Mouse (Mus musculus) ES-Bruce4 (cell line): ENCODE measurements at regions not wholly inside any gene's neighbourhood (a gene's known extent, or its start where the extent isn't known, plus 50 kb on each side); places are given as distances from the start of the nearest gene placed in this dataset.
A peak's percentile ranks its signal among the peaks of the same experiment; 100 is the strongest.

Experiments used
- H3K27ac ChIP-seq: 2 replicates; pipeline ENCODE4 v1.5.1; 2012; ENCODE audit warnings: low read length, inconsistent platforms; ENCODE audit not compliant: insufficient read depth
- H3K27me3 ChIP-seq: 2 replicates; pipeline ENCODE4 v1.6.1; 2012; ENCODE audit warnings: mild to moderate bottlenecking, low read length, inconsistent platforms; ENCODE audit not compliant: control insufficient read depth, poor library complexity, insufficient read depth, severe bottlenecking
- H3K36me3 ChIP-seq: 2 replicates; pipeline ENCODE4 v1.6.1; 2012; ENCODE audit warnings: inconsistent platforms, mild to moderate bottlenecking, low read length, moderate library complexity; ENCODE audit not compliant: control insufficient read depth, poor library complexity, insufficient read depth, severe bottlenecking
- H3K4me1 ChIP-seq: one replicate; pipeline ENCODE4 v1.8.1; 2011; ENCODE audit warnings: low read length; ENCODE audit not compliant: control insufficient read depth, insufficient read depth
- H3K4me3 ChIP-seq: 2 replicates; pipeline ENCODE4 v1.5.1; 2011; ENCODE audit warnings: low read depth, mild to moderate bottlenecking, low read length
- H3K9ac ChIP-seq: 2 replicates; pipeline ENCODE4 v1.6.1; 2012; ENCODE audit warnings: low read depth, mild to moderate bottlenecking, inconsistent platforms; ENCODE audit not compliant: poor library complexity, severe bottlenecking
- H3K9me3 ChIP-seq: replicated peaks from 2 replicates; pipeline ENCODE4 v1.6.1; 2012; ENCODE audit warnings: mild to moderate bottlenecking, low read length, inconsistent platforms; ENCODE audit not compliant: control insufficient read depth, poor library complexity, insufficient read depth, severe bottlenecking
- CTCF ChIP-seq: IDR thresholded peaks from one replicate; pipeline ENCODE4 v1.8.1; 2011; ENCODE audit warnings: low read depth, low read length
- EP300 ChIP-seq: IDR thresholded peaks from 2 replicates; pipeline ENCODE4 v1.6.1; 2011; ENCODE audit warnings: low read depth, low read length; ENCODE audit not compliant: insufficient read depth
- POLR2A ChIP-seq: IDR thresholded peaks from one replicate; pipeline ENCODE4 v1.8.1; 2011; ENCODE audit warnings: low read length; ENCODE audit not compliant: insufficient read depth

- no peak overlapping the region for H3K4me3 ChIP-seq
- no peaks in the 10 kb centered on the region for H3K9me3 ChIP-seq
- TF ChIP-seq EP300, result no peak
- no peak for TF ChIP-seq POLR2A
- TF ChIP-seq CTCF, result no peak
- no peaks in the 10 kb centered on the region for H3K36me3 ChIP-seq
- peaks cover 8% of the 10 kb centered on the region for H3K4me1 ChIP-seq
- H3K27me3 ChIP-seq, result no peaks in the 10 kb centered on the region
- no peak overlapping the region for H3K27ac ChIP-seq
- H3K9ac ChIP-seq, result no peak overlapping the region
These were observed 133.4 kb downstream of the Fam43a start for GRCm38 (mm10) chr16:30732770-30733415.

- H3K4me1 ChIP-seq, result peaks cover 8% of the 10 kb centered on the region
These were observed 134.0 kb downstream of the Fam43a start for GRCm38 (mm10) chr16:30733478-30733877.

GRCm38 (mm10) chr16:30735360-30735759, 135.8 kb downstream of the Fam43a start:
- peak; percentile 96 for TF ChIP-seq EP300
- TF ChIP-seq POLR2A, result no peak
- H3K9me3 ChIP-seq, result no peaks in the 10 kb centered on the region
- H3K36me3 ChIP-seq, result no peaks in the 10 kb centered on the region
- H3K4me3 ChIP-seq, result no peak overlapping the region
- peak overlapping the region; percentile 68 for H3K27ac ChIP-seq
- peaks cover 11% of the 10 kb centered on the region for H3K4me1 ChIP-seq
- H3K27me3 ChIP-seq, result no peaks in the 10 kb centered on the region
- no peak overlapping the region for H3K9ac ChIP-seq

More at GRCm38 (mm10) chr16:30733478-30733877, 134.0 kb downstream of the Fam43a start:
- no peak overlapping the region for H3K27ac ChIP-seq
- no peaks in the 10 kb centered on the region for H3K27me3 ChIP-seq
- no peak for TF ChIP-seq EP300
- no peak for TF ChIP-seq POLR2A
- TF ChIP-seq CTCF, result no peak
- H3K4me3 ChIP-seq, result no peak overlapping the region
- no peak overlapping the region for H3K9ac ChIP-seq
- no peaks in the 10 kb centered on the region for H3K9me3 ChIP-seq
- H3K36me3 ChIP-seq, result no peaks in the 10 kb centered on the region

GRCm38 (mm10) chr16:30735969-30736368, 136.4 kb downstream of the Fam43a start:
- no peaks in the 10 kb centered on the region for H3K36me3 ChIP-seq
- H3K27me3 ChIP-seq, result no peaks in the 10 kb centered on the region
- peak overlapping the region; percentile 30; the same call in 1 of the 2 replicates for H3K9ac ChIP-seq
- H3K27ac ChIP-seq, result peak overlapping the region; percentile 68
- H3K4me3 ChIP-seq, result no peak overlapping the region
- 0 out of 2 replicates have a peak, but pooled peaks have one; percentile 36 for TF ChIP-seq EP300
- TF ChIP-seq CTCF, result no peak
- H3K4me1 ChIP-seq, result peaks cover 11% of the 10 kb centered on the region
- no peaks in the 10 kb centered on the region for H3K9me3 ChIP-seq

- TF ChIP-seq EP300 (no peak), POLR2A (no peak), CTCF (no peak)
- Histone ChIP-seq H3K27ac (peak overlapping the region; percentile 28), H3K36me3 (no peaks in the 10 kb centered on the region), H3K9ac (no peak overlapping the region), H3K4me1 (peaks cover 11% of the 10 kb centered on the region), H3K27me3 (no peaks in the 10 kb centered on the region), H3K9me3 (no peaks in the 10 kb centered on the region), H3K4me3 (no peak overlapping the region)
These were observed 137.3 kb downstream of the Fam43a start for GRCm38 (mm10) chr16:30736662-30737326.

- Histone ChIP-seq H3K9me3 (no peaks in the 10 kb centered on the region), H3K27me3 (no peaks in the 10 kb centered on the region), H3K27ac (no peak overlapping the region), H3K36me3 (no peaks in the 10 kb centered on the region), H3K9ac (no peak overlapping the region), H3K4me3 (no peak overlapping the region), H3K4me1 (peaks cover 11% of the 10 kb centered on the region)
- TF ChIP-seq EP300 (no peak), CTCF (no peak)
These were observed 138.0 kb downstream of the Fam43a start for GRCm38 (mm10) chr16:30737524-30737923.
